Mouse (Mus musculus): ENCODE measurements at regions not wholly inside any gene's neighbourhood (a gene's known extent, or its start where the extent isn't known, plus 50 kb on each side); places are given as distances from the start of the nearest gene placed in this dataset.

DNA sequence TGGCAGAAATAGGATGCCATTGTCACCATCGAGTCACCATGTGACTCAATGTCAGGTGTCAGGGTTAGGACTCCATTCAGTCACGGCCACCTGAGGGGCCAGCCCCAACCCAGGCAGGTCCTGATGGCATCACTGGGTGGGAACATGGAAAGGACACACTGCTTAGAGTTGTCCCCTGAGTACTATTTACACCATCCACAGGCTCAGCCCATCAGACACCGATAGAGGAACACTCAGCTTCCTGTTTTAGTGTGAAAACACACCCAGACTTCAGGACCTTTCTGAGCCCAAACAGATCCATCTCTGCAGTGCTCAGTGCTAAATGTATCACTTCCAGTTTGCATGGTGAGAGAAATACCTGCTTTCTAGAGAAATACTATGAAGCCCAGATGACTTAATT is 416.7 kb upstream of the Gm10131 start:
- WGBS = 77% methylated on average over 3 of the region's 3 CpGs
- H3K9me3 ChIP-seq (ENCODE audit: control insufficient read depth, low read depth, low read length) = no peaks in the 10 kb centered on the region
- H3K27ac ChIP-seq (ENCODE audit: low read length) = no peak overlapping the region
- no peak overlapping the region for H3K9ac ChIP-seq (replicated peaks; ENCODE audit: low read depth, low read length)
- H3K4me2 ChIP-seq (replicated peaks; ENCODE audit: low read depth, low read length) = no peak overlapping the region
- H3K4me1 ChIP-seq (ENCODE audit: control insufficient read depth, insufficient read depth, low read length) = peaks cover 6% of the 10 kb centered on the region; the same call in 1 of the 2 replicates
- no peaks in the 10 kb centered on the region for H3K27me3 ChIP-seq (ENCODE audit: control insufficient read depth, insufficient read depth, low read length)
- H3K4me3 ChIP-seq (ENCODE audit: low read depth, low read length) = no peak overlapping the region
- ATAC-seq (ENCODE audit: insufficient number of reproducible peaks, insufficient read depth, low FRiP score, low read depth) = no peak
- no peaks in the 10 kb centered on the region for H3K36me3 ChIP-seq (ENCODE audit: control insufficient read depth, insufficient read depth, low read length)

DNA sequence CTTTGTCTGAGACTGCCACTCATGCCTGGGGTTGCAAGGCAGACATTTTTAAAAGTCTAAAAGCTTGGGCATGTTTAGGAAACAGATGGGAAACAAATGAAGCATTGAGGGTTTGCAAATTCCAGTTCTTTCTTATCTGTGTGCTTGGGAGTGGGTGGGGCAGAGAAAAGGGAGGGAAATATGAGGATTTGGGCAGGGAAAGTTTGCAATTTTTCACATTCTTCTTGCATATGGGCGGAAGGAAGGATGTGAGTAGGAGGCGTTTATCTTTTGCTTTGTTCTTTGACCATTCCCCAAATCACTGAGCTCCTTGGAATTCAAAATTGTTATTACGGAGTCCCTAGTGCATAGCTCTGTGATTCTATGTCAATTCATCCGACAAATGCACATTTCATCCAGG is 413.7 kb upstream of the Gm10131 start:
- 49% methylated on average over 4 of the region's 4 CpGs for WGBS
- no peak for ATAC-seq (ENCODE audit: insufficient number of reproducible peaks, insufficient read depth, low FRiP score, low read depth)
- Histone ChIP-seq H3K27ac (ENCODE audit: low read length) (no peak overlapping the region), H3K27me3 (ENCODE audit: control insufficient read depth, insufficient read depth, low read length) (no peaks in the 10 kb centered on the region), H3K4me3 (ENCODE audit: low read depth, low read length) (no peak overlapping the region), H3K4me2 (replicated peaks; ENCODE audit: low read depth, low read length) (no peak overlapping the region), H3K9me3 (ENCODE audit: control insufficient read depth, low read depth, low read length) (no peaks in the 10 kb centered on the region), H3K9ac (replicated peaks; ENCODE audit: low read depth, low read length) (no peak overlapping the region), H3K4me1 (ENCODE audit: control insufficient read depth, insufficient read depth, low read length) (peaks cover 2% of the 10 kb centered on the region; the same call in 1 of the 2 replicates), H3K36me3 (ENCODE audit: control insufficient read depth, insufficient read depth, low read length) (no peaks in the 10 kb centered on the region)

DNA sequence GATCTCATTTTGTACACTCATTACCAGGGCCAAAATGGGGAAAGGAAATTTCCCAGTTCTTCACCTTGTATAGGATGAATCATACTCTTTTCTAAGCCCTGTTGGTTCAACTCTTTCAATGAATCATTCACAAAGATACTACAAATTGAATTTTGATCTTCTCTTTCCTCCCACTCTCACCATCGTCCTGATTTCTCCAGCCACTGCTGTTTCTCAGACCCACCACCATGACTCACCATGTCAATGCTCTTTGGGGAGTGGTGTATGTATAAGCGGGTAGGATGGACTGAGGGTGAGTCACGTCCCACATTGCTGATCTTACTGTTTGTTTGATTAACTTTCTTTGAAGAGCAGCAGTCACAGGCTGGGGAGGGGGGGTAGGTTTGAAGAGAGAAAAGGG is 412.3 kb upstream of the Gm10131 start:
- Histone ChIP-seq H3K27me3 (ENCODE audit: control insufficient read depth, insufficient read depth, low read length) (no peaks in the 10 kb centered on the region), H3K9me3 (ENCODE audit: control insufficient read depth, low read depth, low read length) (no peaks in the 10 kb centered on the region), H3K9ac (replicated peaks; ENCODE audit: low read depth, low read length) (no peak overlapping the region), H3K4me3 (ENCODE audit: low read depth, low read length) (no peak overlapping the region), H3K27ac (ENCODE audit: low read length) (no peak overlapping the region), H3K36me3 (ENCODE audit: control insufficient read depth, insufficient read depth, low read length) (no peaks in the 10 kb centered on the region), H3K4me1 (ENCODE audit: control insufficient read depth, insufficient read depth, low read length) (no peaks in the 10 kb centered on the region), H3K4me2 (replicated peaks; ENCODE audit: low read depth, low read length) (no peak overlapping the region)
- 65% methylated on average over 3 of the region's 3 CpGs for WGBS
- ATAC-seq (ENCODE audit: insufficient number of reproducible peaks, insufficient read depth, low FRiP score, low read depth) = no peak

DNA sequence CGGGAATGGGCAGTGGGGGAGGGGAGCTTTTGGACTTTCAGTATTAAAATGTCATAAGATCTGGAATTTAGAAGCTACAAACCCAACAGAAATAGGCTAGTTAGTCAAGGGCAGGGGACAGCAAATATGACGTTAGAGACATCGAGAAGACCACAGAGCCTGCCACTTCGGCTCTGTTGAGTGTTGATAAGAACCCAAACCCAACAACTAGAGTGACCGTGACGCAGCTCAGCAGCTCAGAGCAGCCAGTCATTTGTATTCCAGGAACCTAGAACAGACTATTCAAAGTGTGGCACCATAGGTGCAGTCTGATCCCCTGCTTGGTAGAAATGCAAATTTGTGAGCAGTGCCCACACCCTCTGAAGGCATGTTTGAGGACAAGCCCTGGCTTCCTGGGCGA is 409.8 kb upstream of the Gm10131 start:
- Histone ChIP-seq H3K9ac (replicated peaks; ENCODE audit: low read depth, low read length) (no peak overlapping the region), H3K9me3 (ENCODE audit: control insufficient read depth, low read depth, low read length) (no peaks in the 10 kb centered on the region), H3K4me2 (replicated peaks; ENCODE audit: low read depth, low read length) (no peak overlapping the region), H3K27ac (ENCODE audit: low read length) (no peak overlapping the region), H3K4me1 (ENCODE audit: control insufficient read depth, insufficient read depth, low read length) (no peaks in the 10 kb centered on the region), H3K4me3 (ENCODE audit: low read depth, low read length) (no peak overlapping the region), H3K36me3 (ENCODE audit: control insufficient read depth, insufficient read depth, low read length) (no peaks in the 10 kb centered on the region), H3K27me3 (ENCODE audit: control insufficient read depth, insufficient read depth, low read length) (no peaks in the 10 kb centered on the region)
- WGBS = 88% methylated on average over 7 of the region's 7 CpGs
- no peak for ATAC-seq (ENCODE audit: insufficient number of reproducible peaks, insufficient read depth, low FRiP score, low read depth)

DNA sequence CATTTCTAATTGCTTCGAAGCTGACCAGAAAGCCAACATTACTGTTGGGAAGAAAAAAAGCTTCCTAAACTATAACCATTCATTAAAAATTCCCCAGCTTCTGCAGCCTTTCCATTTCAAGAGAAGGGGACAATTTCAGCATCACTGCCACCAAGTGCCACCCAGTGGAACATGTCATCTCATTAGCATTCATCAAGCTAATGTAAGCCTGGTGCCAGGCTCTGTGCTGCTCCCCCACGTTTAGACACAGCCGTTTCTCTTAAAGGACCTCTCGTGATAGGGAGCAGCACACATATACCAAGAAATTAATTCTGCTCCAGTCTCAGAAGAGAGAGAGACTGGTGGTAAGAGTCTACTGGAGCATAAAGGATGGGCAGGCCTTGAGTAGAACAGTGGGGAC is 409.1 kb upstream of the Gm10131 start:
- Histone ChIP-seq H3K36me3 (ENCODE audit: control insufficient read depth, insufficient read depth, low read length) (no peaks in the 10 kb centered on the region), H3K27ac (ENCODE audit: low read length) (no peak overlapping the region), H3K9ac (replicated peaks; ENCODE audit: low read depth, low read length) (no peak overlapping the region), H3K4me3 (ENCODE audit: low read depth, low read length) (no peak overlapping the region), H3K27me3 (ENCODE audit: control insufficient read depth, insufficient read depth, low read length) (no peaks in the 10 kb centered on the region), H3K4me1 (ENCODE audit: control insufficient read depth, insufficient read depth, low read length) (no peaks in the 10 kb centered on the region), H3K4me2 (replicated peaks; ENCODE audit: low read depth, low read length) (no peak overlapping the region), H3K9me3 (ENCODE audit: control insufficient read depth, low read depth, low read length) (no peaks in the 10 kb centered on the region; the same call in 1 of the 2 replicates)
- WGBS = 71% methylated on average over 4 of the region's 4 CpGs
- ATAC-seq (ENCODE audit: insufficient number of reproducible peaks, insufficient read depth, low FRiP score, low read depth) = no peak

DNA sequence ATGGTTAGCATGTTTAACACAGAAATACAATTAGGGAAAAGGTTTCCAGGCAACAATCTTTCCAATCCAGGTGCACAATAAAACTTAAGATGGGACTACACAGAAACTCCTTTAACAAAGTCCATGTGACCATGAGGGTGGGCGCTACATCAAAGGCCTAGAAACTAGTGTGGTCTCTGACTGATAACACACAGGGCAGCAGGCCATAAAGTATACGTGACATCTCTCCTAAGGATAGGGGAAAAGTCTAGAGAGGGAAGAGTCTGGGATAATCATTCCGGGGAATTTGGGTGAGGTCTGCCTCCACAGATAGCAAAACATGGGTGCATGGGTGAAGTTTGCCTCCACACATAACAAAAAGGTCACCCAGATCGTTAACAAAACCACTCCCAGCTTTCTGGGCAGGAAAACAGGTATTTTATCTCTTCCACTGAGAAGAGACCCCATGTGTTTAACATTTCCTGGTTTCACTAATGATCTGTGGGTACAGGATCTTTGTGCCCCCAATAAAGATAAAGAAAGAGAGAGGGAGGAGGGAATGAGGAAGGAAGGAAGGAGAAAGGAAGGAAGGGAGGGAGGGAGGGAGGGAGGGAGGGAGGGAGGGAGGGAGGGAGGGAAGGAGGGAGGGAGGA is 402.0 kb upstream of the Gm10131 start:
- H3K4me2 ChIP-seq (replicated peaks; ENCODE audit: low read depth, low read length) = no peak overlapping the region
- H3K9me3 ChIP-seq (ENCODE audit: control insufficient read depth, low read depth, low read length) = no peaks in the 10 kb centered on the region; the same call in 1 of the 2 replicates
- no peak for ATAC-seq (ENCODE audit: insufficient number of reproducible peaks, insufficient read depth, low FRiP score, low read depth)
- H3K9ac ChIP-seq (replicated peaks; ENCODE audit: low read depth, low read length) = no peak overlapping the region
- WGBS = 33% methylated on average over 4 of the region's 4 CpGs
- no peak overlapping the region for H3K27ac ChIP-seq (ENCODE audit: low read length)
- H3K27me3 ChIP-seq (ENCODE audit: control insufficient read depth, insufficient read depth, low read length) = no peaks in the 10 kb centered on the region
- H3K4me1 ChIP-seq (ENCODE audit: control insufficient read depth, insufficient read depth, low read length) = no peaks in the 10 kb centered on the region
- no peak overlapping the region for H3K4me3 ChIP-seq (ENCODE audit: low read depth, low read length)
- H3K36me3 ChIP-seq (ENCODE audit: control insufficient read depth, insufficient read depth, low read length) = no peaks in the 10 kb centered on the region

DNA sequence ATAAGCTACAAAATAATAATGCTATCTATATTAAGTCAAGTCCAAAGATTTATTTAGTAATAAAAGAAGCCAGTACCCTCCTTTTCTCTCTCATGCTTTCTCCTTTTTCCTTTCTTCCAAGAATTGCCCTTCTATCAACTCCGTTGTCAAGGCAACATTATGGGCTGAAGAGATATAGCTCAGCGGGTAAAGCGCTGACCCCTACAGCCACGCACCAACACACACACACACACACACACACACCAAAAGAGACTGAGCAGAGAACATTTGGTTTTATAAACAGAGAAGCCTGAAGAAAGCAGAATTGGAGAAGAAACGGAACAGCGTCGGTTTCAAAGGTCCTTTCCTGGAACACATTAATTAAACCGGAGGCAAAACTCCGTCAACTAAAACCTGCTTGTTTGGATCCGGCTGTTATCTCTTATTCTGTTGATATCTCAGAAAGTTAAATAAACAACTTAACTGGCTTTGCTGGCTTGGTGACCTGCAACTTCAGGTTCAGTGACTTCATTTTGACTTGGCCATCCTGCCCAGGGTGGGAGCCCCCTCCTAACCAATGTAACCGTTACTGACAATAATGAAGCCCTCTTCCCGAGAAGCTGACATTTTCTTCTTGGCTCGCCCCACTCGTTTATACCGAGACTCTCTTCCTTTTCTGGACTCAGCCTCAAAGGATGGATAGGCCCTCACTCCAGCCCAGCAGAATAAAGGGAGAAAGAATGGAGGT is 394.5 kb upstream of the Gm10131 start:
- ATAC-seq (ENCODE audit: insufficient number of reproducible peaks, insufficient read depth, low FRiP score, low read depth) = no peak
- 0 out of 2 replicates have a peak, but pooled peaks cover 5% of the 10 kb centered on the region for H3K4me1 ChIP-seq (ENCODE audit: control insufficient read depth, insufficient read depth, low read length)
- no peaks in the 10 kb centered on the region for H3K27me3 ChIP-seq (ENCODE audit: control insufficient read depth, insufficient read depth, low read length)
- H3K9me3 ChIP-seq (ENCODE audit: control insufficient read depth, low read depth, low read length) = no peaks in the 10 kb centered on the region
- no peak overlapping the region for H3K27ac ChIP-seq (ENCODE audit: low read length)
- no peak overlapping the region for H3K9ac ChIP-seq (replicated peaks; ENCODE audit: low read depth, low read length)
- 17% methylated on average over 15 of the region's 15 CpGs for whole genome bisulfite sequencing
- no peak overlapping the region for H3K4me3 ChIP-seq (ENCODE audit: low read depth, low read length)
- H3K36me3 ChIP-seq (ENCODE audit: control insufficient read depth, insufficient read depth, low read length) = no peaks in the 10 kb centered on the region
- 0 out of 2 replicates have a peak overlapping the region, but pooled peaks have one; percentile 10 for H3K4me2 ChIP-seq (replicated peaks; ENCODE audit: low read depth, low read length)

DNA sequence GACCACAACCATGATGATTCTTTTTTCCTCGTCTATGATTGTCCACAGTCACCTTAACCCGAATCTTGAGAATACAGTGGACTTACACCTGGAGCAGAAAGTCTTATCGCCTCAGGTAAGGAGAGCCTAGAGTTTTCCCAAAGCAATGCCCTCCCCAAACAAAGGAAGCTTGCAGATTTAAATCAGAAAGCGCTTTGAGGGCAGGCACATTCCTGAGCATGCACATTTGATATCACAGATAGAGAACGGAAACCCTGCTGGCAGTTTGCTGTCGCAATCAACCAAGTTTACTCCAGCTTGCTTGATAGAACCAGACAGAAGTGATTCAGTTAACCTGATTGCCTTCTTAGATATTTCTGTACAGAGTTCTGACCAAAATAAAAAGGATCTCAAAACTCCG is 393.6 kb upstream of the Gm10131 start:
- H3K27me3 ChIP-seq (ENCODE audit: control insufficient read depth, insufficient read depth, low read length) = no peaks in the 10 kb centered on the region
- no peaks in the 10 kb centered on the region for H3K36me3 ChIP-seq (ENCODE audit: control insufficient read depth, insufficient read depth, low read length)
- H3K4me2 ChIP-seq (replicated peaks; ENCODE audit: low read depth, low read length) = no peak overlapping the region
- no peaks in the 10 kb centered on the region for H3K9me3 ChIP-seq (ENCODE audit: control insufficient read depth, low read depth, low read length)
- 0 out of 2 replicates have a peak, but pooled peaks cover 5% of the 10 kb centered on the region for H3K4me1 ChIP-seq (ENCODE audit: control insufficient read depth, insufficient read depth, low read length)
- H3K4me3 ChIP-seq (ENCODE audit: low read depth, low read length) = no peak overlapping the region
- H3K27ac ChIP-seq (ENCODE audit: low read length) = no peak overlapping the region
- WGBS = 84% methylated on average over 7 of the region's 7 CpGs
- ATAC-seq (ENCODE audit: insufficient number of reproducible peaks, insufficient read depth, low FRiP score, low read depth) = no peak
- H3K9ac ChIP-seq (replicated peaks; ENCODE audit: low read depth, low read length) = no peak overlapping the region
